Mouse (Mus musculus) kidney, postnatal 0 days (tissue): ENCODE results near the gene Zfp385b. TPM values are rescaled to one million over a fixed set of nuclear protein-coding genes. Genes with fewer than 3 reads are reported as not detected.
A peak's percentile ranks its signal among the peaks of the same experiment; 100 is the strongest.

Experiments
- ATAC-seq: fragments of 200-750 bp; cut with Nextera tagmentation; replicated peaks from 2 replicates; pipeline ENCODE4 v1.8.0; 2017; ENCODE audit warnings: low read depth, moderate number of reproducible peaks, moderate TSS enrichment, moderate library complexity; ENCODE audit not compliant: low FRiP score
- DNase-seq: peaks from one replicate; pipeline ENCODE4 v3.0.0-alpha.2; 2016; ENCODE audit warnings: low spot score
- H3K27ac ChIP-seq: fragments of 300-500 bp; sonication (generic); 2 replicates; pipeline ENCODE4 v1.5.1; 2014; ENCODE audit warnings: mild to moderate bottlenecking
- H3K27me3 ChIP-seq: fragments of 300-500 bp; sonication (generic); 2 replicates; pipeline ENCODE4 v1.6.1; 2014; ENCODE audit warnings: low read length, mixed read lengths; ENCODE audit not compliant: insufficient read depth
- H3K36me3 ChIP-seq: fragments of 300-500 bp; sonication (generic); 2 replicates; pipeline ENCODE4 v1.6.1; 2014; ENCODE audit warnings: low read length, mixed read lengths; ENCODE audit not compliant: insufficient read depth
- H3K4me1 ChIP-seq: fragments of 300-500 bp; sonication (generic); replicated peaks from 2 replicates; pipeline ENCODE4 v1.6.1; 2014; ENCODE audit warnings: antibody characterized with exemption, low read length, mixed read lengths; ENCODE audit not compliant: insufficient read depth
- H3K4me2 ChIP-seq: fragments of 300-500 bp; sonication (generic); 2 replicates; pipeline ENCODE4 v1.6.1; 2014; ENCODE audit warnings: mild to moderate bottlenecking, low read length, moderate library complexity, mixed read lengths
- H3K4me3 ChIP-seq: fragments of 300-500 bp; sonication (generic); replicated peaks from 2 replicates; pipeline ENCODE4 v1.5.1; 2014; ENCODE audit warnings: low read depth, low read length
- H3K9ac ChIP-seq: fragments of 300-500 bp; sonication (generic); 2 replicates; pipeline ENCODE4 v1.6.1; 2014; ENCODE audit warnings: low read depth, low read length
- H3K9me3 ChIP-seq: fragments of 300-500 bp; sonication (generic); replicated peaks from 2 replicates; pipeline ENCODE4 v1.6.1; 2016; ENCODE audit warnings: low read length, inconsistent platforms, mixed read lengths
- CTCF ChIP-seq: IDR thresholded peaks from 2 replicates; pipeline ENCODE4 v1.5.1; 2016; ENCODE audit warnings: antibody characterized with exemption, low read depth, mild to moderate bottlenecking, moderate library complexity
- WGBS: fragments of 180-500 bp; shearing (Covaris S2); extraction: QIAGEN DNeasy Blood & Tissue Kit; methylation state at CpG from one replicate; pipeline ENCODE4 v1.1.7; 2014; 5-methylcytosine and 5-hydroxymethylcytosine counted together
- polyA plus RNA-seq: library from polyadenylated mRNA; unstranded; fragments of >200 nt; fragmentation: Nextera tagmentation; extraction: Ambion mirVana; gene quantifications from 2 replicates; pipeline ENCODE4 v1.2.1, GENCODE M21; 2015

The Zfp385b gene
- polyA plus RNA-seq, 1 experiment from 2014 or later = 9.9 TPM

- H3K4me1 ChIP-seq = no peaks in the 10 kb centered on the region
- no peak for ATAC-seq
- no peaks in the 10 kb centered on the region for H3K9me3 ChIP-seq
- no peak overlapping the region for H3K4me3 ChIP-seq
- H3K4me2 ChIP-seq = no peak overlapping the region
- H3K27ac ChIP-seq = no peak overlapping the region
- no peak overlapping the region for H3K9ac ChIP-seq
- no peaks in the 10 kb centered on the region for H3K36me3 ChIP-seq
- 82% methylated on average over 11 of the region's 11 CpGs for WGBS
- DNase-seq = no peak
- TF ChIP-seq CTCF = no peak
- H3K27me3 ChIP-seq = no peaks in the 10 kb centered on the region
Measured at GRCm38 (mm10) chr2:77472254-77472837, 347.1 kb downstream of the Zfp385b start.

GRCm38 (mm10) chr2:77470716-77471115 is 348.7 kb downstream of the Zfp385b start:
- no peak overlapping the region for H3K27ac ChIP-seq
- H3K4me1 ChIP-seq = no peaks in the 10 kb centered on the region
- H3K4me3 ChIP-seq = no peak overlapping the region
- H3K36me3 ChIP-seq = no peaks in the 10 kb centered on the region
- H3K4me2 ChIP-seq = no peak overlapping the region
- no peak overlapping the region for H3K9ac ChIP-seq
- DNase-seq = no peak
- no peaks in the 10 kb centered on the region for H3K9me3 ChIP-seq
- TF ChIP-seq CTCF = no peak
- H3K27me3 ChIP-seq = no peaks in the 10 kb centered on the region
- WGBS = 48% methylated on average over 7 of the region's 7 CpGs
- ATAC-seq = no peak

GRCm38 (mm10) chr2:77461413-77461812 is 358.0 kb downstream of the Zfp385b start:
- Histone ChIP-seq H3K27me3 (no peaks in the 10 kb centered on the region), H3K4me2 (no peak overlapping the region), H3K4me3 (no peak overlapping the region), H3K9ac (no peak overlapping the region), H3K4me1 (no peaks in the 10 kb centered on the region), H3K27ac (no peak overlapping the region), H3K36me3 (no peaks in the 10 kb centered on the region), H3K9me3 (no peaks in the 10 kb centered on the region)
- TF ChIP-seq CTCF = no peak
- ATAC-seq (no peak), DNase-seq (no peak)
- WGBS = 88% methylated on average over 10 of the region's 10 CpGs

- Histone ChIP-seq H3K9ac (no peak overlapping the region), H3K9me3 (no peaks in the 10 kb centered on the region), H3K36me3 (no peaks in the 10 kb centered on the region), H3K4me1 (no peaks in the 10 kb centered on the region), H3K4me2 (no peak overlapping the region), H3K27ac (no peak overlapping the region), H3K4me3 (no peak overlapping the region), H3K27me3 (no peaks in the 10 kb centered on the region)
- DNase-seq (peak; percentile 28), ATAC-seq (no peak)
- TF ChIP-seq CTCF = no peak
- WGBS = 73% methylated on average over 6 of the region's 6 CpGs
Measured at GRCm38 (mm10) chr2:77460011-77460410, 359.4 kb downstream of the Zfp385b start.

DNA sequence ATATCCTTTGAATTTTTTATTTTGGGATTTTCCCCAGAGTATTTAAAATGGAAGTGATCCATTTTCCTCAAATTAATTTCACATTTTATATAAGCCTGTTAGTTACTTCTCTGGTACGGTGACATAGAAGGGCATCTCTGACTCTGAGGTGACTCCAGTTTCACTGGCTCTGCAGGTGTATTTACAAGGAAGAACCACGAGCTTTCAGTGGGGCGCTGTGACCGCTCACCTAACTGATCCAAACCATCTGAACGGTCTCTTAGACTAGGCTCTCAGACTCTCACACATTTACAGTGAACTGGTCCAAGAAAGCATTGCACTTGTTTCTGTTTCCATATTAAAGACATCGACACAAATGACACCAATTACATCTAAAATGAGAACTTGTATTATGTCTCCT is 361.0 kb downstream of the Zfp385b start:
- Histone ChIP-seq H3K4me2 (no peak overlapping the region), H3K9ac (no peak overlapping the region), H3K4me1 (0 out of 2 replicates have a peak, but pooled peaks cover 2% of the 10 kb centered on the region), H3K36me3 (no peaks in the 10 kb centered on the region), H3K27me3 (no peaks in the 10 kb centered on the region), H3K27ac (no peak overlapping the region), H3K9me3 (no peaks in the 10 kb centered on the region), H3K4me3 (no peak overlapping the region)
- no peak for DNase-seq
- TF ChIP-seq CTCF = no peak
- no peak for ATAC-seq
- WGBS = 93% methylated on average over 6 of the region's 6 CpGs

DNA sequence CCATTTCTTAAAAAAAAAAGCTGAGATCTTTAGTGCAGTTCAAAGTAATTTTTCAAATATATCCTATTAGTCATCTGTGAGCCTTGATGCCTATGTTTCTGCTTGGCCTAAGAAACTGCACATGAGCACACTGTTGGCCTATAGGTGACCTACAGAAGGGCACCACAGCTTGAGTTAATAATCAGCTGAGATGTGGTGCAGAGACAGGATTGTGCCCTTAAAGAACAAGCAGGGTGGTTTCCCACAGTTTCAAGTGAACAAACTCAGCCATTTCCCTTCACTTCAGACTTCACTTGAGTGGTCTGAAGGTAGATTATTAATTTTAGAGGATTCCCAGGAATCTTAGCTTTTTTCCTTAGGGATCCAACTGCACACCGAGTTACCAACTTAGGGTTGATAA is 362.3 kb downstream of the Zfp385b start:
- DNase-seq (peak; percentile 22), ATAC-seq (peak; percentile 72; the same call in 1 of the 2 replicates)
- Histone ChIP-seq H3K4me3 (no peak overlapping the region), H3K27ac (no peak overlapping the region), H3K9ac (no peak overlapping the region), H3K9me3 (no peaks in the 10 kb centered on the region), H3K27me3 (no peaks in the 10 kb centered on the region), H3K4me1 (0 out of 2 replicates have a peak, but pooled peaks cover 2% of the 10 kb centered on the region), H3K4me2 (no peak overlapping the region), H3K36me3 (no peaks in the 10 kb centered on the region)
- WGBS = 53% methylated on average over 1 of the region's 1 CpGs
- TF ChIP-seq CTCF = no peak

DNA sequence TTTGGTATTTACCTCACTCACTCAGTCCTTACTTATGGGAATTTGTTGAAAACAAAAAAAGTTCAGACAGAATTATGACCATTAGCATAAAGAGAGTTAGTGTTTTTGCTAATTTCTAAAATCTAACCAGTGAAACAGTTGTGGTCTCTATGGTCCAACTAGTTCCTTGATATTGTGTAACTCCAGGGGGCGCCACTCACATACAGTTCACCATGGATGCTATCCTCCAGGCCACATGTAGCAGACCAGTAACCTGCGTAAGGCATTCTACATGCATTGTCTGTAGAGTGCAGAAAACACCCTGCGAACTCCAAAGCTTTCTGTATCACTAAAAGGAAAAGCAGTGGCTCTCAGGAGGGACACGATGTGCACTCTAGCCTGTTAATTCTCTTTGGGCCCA is 362.8 kb downstream of the Zfp385b start:
- Histone ChIP-seq H3K9me3 (no peaks in the 10 kb centered on the region), H3K4me1 (0 out of 2 replicates have a peak, but pooled peaks cover 2% of the 10 kb centered on the region), H3K27me3 (no peaks in the 10 kb centered on the region), H3K4me3 (no peak overlapping the region), H3K27ac (no peak overlapping the region), H3K9ac (no peak overlapping the region), H3K4me2 (no peak overlapping the region), H3K36me3 (no peaks in the 10 kb centered on the region)
- DNase-seq = peak; percentile 79
- 37% methylated on average over 4 of the region's 4 CpGs for whole genome bisulfite sequencing
- peak; percentile 76 for TF ChIP-seq CTCF
- ATAC-seq = peak; percentile 72
